ENCODE assay signal across 10 mouse cellular contexts in the genomic region with DNA sequence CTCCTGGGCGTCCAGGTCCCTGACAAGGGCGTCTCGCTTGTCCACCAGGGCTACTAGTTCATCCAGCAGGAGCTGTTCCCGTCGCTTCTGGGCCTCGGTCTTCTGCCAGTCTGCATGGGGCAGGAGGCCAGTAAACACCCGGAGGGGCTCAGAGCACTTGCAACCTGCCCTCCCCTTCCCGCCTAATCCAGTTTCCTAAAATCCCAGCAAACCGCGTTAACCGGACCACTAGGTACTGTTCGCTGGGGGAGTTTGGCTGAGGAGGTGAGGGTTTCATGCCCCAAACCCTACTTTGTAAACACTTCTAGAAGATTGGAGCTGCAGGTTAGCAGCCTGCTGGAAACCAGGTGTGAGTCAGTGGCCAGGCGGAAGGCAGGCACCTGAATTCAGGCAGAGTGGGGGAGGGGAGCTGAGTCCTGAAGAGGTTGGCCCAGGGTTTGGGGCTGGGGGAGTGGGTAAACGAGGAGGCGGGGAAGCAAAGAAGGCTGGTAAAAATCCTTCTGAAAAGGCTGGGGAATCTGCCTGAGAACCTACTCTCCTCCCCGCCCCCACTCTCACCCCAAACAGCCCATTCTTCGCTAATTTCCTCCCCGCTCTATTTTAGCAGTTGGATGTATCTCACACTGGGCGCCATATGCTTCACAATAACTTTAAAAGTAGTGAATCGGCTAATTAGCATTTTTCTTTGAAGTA. TPM values are rescaled to one million over a fixed set of nuclear protein-coding genes. Genes with fewer than 3 reads are reported as not detected.
DNase-seq lines count a peak whose midpoint lies in the region; ATAC-seq and TF ChIP-seq lines count a peak whose summit lies in the region.
"Had no signal": no experiment of that assay in that cellular context is flagged by ENCODE, and none has a peak within 500 bp of the region (broad histone marks: within the 10 kb centered on the region; RNA-seq: fewer than 3 reads in every experiment).

No protein-coding gene starts in this region.

- no peaks in the 10 kb centered on the region for H3K36me3 ChIP-seq in forebrain, embryonic 12.5 days (replicated peaks)
- H3K36me3 ChIP-seq in midbrain, embryonic 10.5 days: no peaks in the 10 kb centered on the region

- H3K9me3 ChIP-seq in forebrain, embryonic 12.5 days: no peaks in the 10 kb centered on the region
- no peaks in the 10 kb centered on the region for H3K9me3 ChIP-seq in midbrain, embryonic 10.5 days (replicated peaks)

- TF ChIP-seq CTCF in brain, embryonic 14.5 days (IDR thresholded peaks at IDR 0.05; ENCODE audit: borderline replicate concordance, extremely low read depth, insufficient read depth, insufficient read length): no peak

- TF ChIP-seq POLR2A in brain, embryonic 14.5 days (IDR thresholded peaks at IDR 0.05; ENCODE audit: borderline replicate concordance, extremely low read depth, insufficient read depth, insufficient read length, poor library complexity, severe bottlenecking): no peak

- peak overlapping the region; percentile 74 for H3K9ac ChIP-seq in forebrain, embryonic 12.5 days

- peak; percentile 54 for ATAC-seq in forebrain, embryonic 12.5 days (ENCODE audit: low FRiP score)
- no peak for ATAC-seq in megakaryocyte-erythroid progenitor cell, adult 5-6 weeks (replicated peaks; ENCODE audit: low FRiP score, low TSS enrichment, poor library complexity, severe bottlenecking)

- intact Hi-C loops in left cerebral cortex, postnatal 10 days (cut with DNase I): no loop called here

- peak overlapping the region; percentile 78 for H3K4me2 ChIP-seq in forebrain, embryonic 12.5 days

- DNase-seq in left cerebral cortex, postnatal 10 days (ENCODE audit: extremely low spot score in 1 of 2, low spot score in 2 of 2): peak; percentile 16 to 33
- no peak for DNase-seq in left cerebral cortex, adult 11 months (ENCODE audit: low spot score)
- peak; percentile 93 for DNase-seq in brain, embryonic 14.5 days (ENCODE audit: low read depth)
- DNase-seq in midbrain, embryonic 10.5 days (ENCODE audit: low spot score): peak; percentile 81
- DNase-seq in right cerebral cortex, postnatal 25 days: no peak
- DNase-seq in heart, adult 9 months (ENCODE audit: low spot score in 2 of 2): no peak
- DNase-seq: gastrocnemius, postnatal 36 days had no signal

- H3K27ac ChIP-seq in forebrain, embryonic 12.5 days: peak overlapping the region; percentile 96
- peak overlapping the region; percentile 100 for H3K27ac ChIP-seq in midbrain, embryonic 10.5 days (replicated peaks)

- peaks cover 26% of the 10 kb centered on the region for H3K27me3 ChIP-seq in forebrain, embryonic 12.5 days
- peaks cover 65% of the 10 kb centered on the region for H3K27me3 ChIP-seq in midbrain, embryonic 10.5 days (ENCODE audit: low read depth, poor library complexity, severe bottlenecking)

- H3K4me3 ChIP-seq in forebrain, embryonic 12.5 days (replicated peaks): peak overlapping the region; percentile 79
- peak overlapping the region; percentile 85 for H3K4me3 ChIP-seq in midbrain, embryonic 10.5 days

- H3K4me1 ChIP-seq in forebrain, embryonic 12.5 days: peaks cover 63% of the 10 kb centered on the region
- peaks cover 83% of the 10 kb centered on the region for H3K4me1 ChIP-seq in midbrain, embryonic 10.5 days

- under 1% methylated on average over 20 of the region's 20 CpGs for WGBS in forebrain, embryonic 12.5 days
- under 1% methylated on average over 20 of the region's 20 CpGs for WGBS in midbrain, embryonic 10.5 days

RNA-seq across cellular contexts. Expression of a gene that starts 4.5 kb away (rescaled TPM):
- 1 to 10 TPM; 6.4 to 6.6 TPM for total RNA-seq in left cerebral cortex, postnatal 10 days (2021)
- polyA plus RNA-seq in brain, embryonic 14.5 days (2012; rRNA removed): 18.5 and 18.8 TPM in 2 replicates
- 34.2 and 34.9 TPM in 2 replicates for polyA plus RNA-seq in forebrain, embryonic 12.5 days (2016; fragmentation: Nextera tagmentation; extraction: Ambion mirVana)
- 44.5 and 54.8 TPM in 2 replicates for polyA plus RNA-seq in midbrain, embryonic 10.5 days (2016; fragmentation: Nextera tagmentation; extraction: Ambion mirVana)
- not detected in 2 replicates for total RNA-seq in megakaryocyte-erythroid progenitor cell, adult 5-6 weeks (2014; fragmentation: Nextera tagmentation)
- total RNA-seq in megakaryocyte-erythroid progenitor cell, adult 5-6 weeks (2017): not detected in 2 replicates
- total RNA-seq: gastrocnemius, postnatal 36 days had no signal
- polyA plus RNA-seq: liver, embryonic 16.5 days had no signal

Comparison
In these comparisons a context has a peak if more than half of its experiments do, and no peak if none do; other contexts are left out.
1. DNase-seq: peak in left cerebral cortex, postnatal 10 days (2 of 2), brain, embryonic 14.5 days (single experiment) and midbrain, embryonic 10.5 days (single experiment); none in left cerebral cortex, adult 11 months (single experiment), right cerebral cortex, postnatal 25 days (single experiment) and heart, adult 9 months (0 of 2).